Mouse (Mus musculus) liver, embryonic 14.5 days (tissue): ENCODE data around the gene Prtg. TPM values are rescaled to one million over a fixed set of nuclear protein-coding genes. Genes with fewer than 3 reads are reported as not detected.

Experiments
- ATAC-seq: fragments of 200-750 bp; cut with Nextera tagmentation; 2 replicates; pipeline ENCODE4 v1.8.0; 2017; ENCODE audit warnings: moderate number of reproducible peaks, mild to moderate bottlenecking, moderate library complexity; ENCODE audit not compliant: insufficient read depth
- DNase-seq, 3 experiments: peaks; one replicate each; pipeline ENCODE4 v3.0.0-alpha.2; 2012 to 2013; ENCODE audit warnings: low read depth in 3 of 3, low spot score in 3 of 3
- H3K27ac ChIP-seq: fragments of 300-500 bp; sonication (generic); 2 replicates; pipeline ENCODE4 v1.5.1; 2014; ENCODE audit warnings: moderate library complexity, mild to moderate bottlenecking, control low read depth, inconsistent platforms
- H3K27me3 ChIP-seq: fragments of 300-500 bp; sonication (generic); 2 replicates; pipeline ENCODE4 v1.6.1; 2014; ENCODE audit warnings: mild to moderate bottlenecking, low read length, moderate library complexity; ENCODE audit not compliant: control insufficient read depth, insufficient read depth
- H3K36me3 ChIP-seq: fragments of 300-500 bp; sonication (generic); replicated peaks from 2 replicates; pipeline ENCODE4 v1.6.1; 2014; ENCODE audit warnings: low read depth; ENCODE audit not compliant: control insufficient read depth, insufficient read depth
- H3K4me1 ChIP-seq, 2 experiments: fragments of 200-500 bp in 1 of 2; fragments of 300-500 bp in 1 of 2; sonication (generic) in 1 of 2; replicated peaks; 2 replicates each; pipeline ENCODE4 v1.6.1; 2012 to 2014; ENCODE audit warnings: antibody characterized with exemption in 1 of 2, inconsistent platforms in 1 of 2, low read length in 1 of 2; ENCODE audit not compliant: control insufficient read depth in 2 of 2, insufficient read depth in 2 of 2
- H3K4me2 ChIP-seq: fragments of 300-500 bp; sonication (generic); 2 replicates; pipeline ENCODE4 v1.6.1; 2014; ENCODE audit warnings: low read depth, mild to moderate bottlenecking, control low read depth, moderate library complexity
- H3K4me3 ChIP-seq, 2 experiments: fragments of 200-500 bp in 1 of 2; fragments of 300-500 bp in 1 of 2; sonication (generic) in 1 of 2; 2 replicates each; pipeline ENCODE4 v1.5.1; 2012 to 2014; ENCODE audit warnings: low read depth in 2 of 2, low read length in 2 of 2, mild to moderate bottlenecking in 2 of 2, control low read depth in 1 of 2, inconsistent platforms in 1 of 2, moderate library complexity in 1 of 2; ENCODE audit not compliant: insufficient read depth in 1 of 2
- H3K9ac ChIP-seq: fragments of 300-500 bp; sonication (generic); replicated peaks from 2 replicates; pipeline ENCODE4 v1.6.1; 2014; ENCODE audit warnings: mild to moderate bottlenecking, control low read depth, moderate library complexity
- H3K9me3 ChIP-seq: fragments of 300-500 bp; sonication (generic); 2 replicates; pipeline ENCODE4 v1.6.1; 2016; ENCODE audit warnings: low read length, mixed read lengths; ENCODE audit not compliant: control insufficient read depth
- CTCF ChIP-seq: IDR thresholded peaks from 2 replicates; pipeline ENCODE4 v1.5.1; 2016; ENCODE audit warnings: antibody characterized with exemption, low read depth, control low read depth
- EP300 ChIP-seq: IDR thresholded peaks from 2 replicates; pipeline ENCODE4 v1.6.1; 2016; ENCODE audit warnings: antibody characterized with exemption, low read depth
- WGBS: fragments of 180-500 bp; shearing (Covaris S2); extraction: QIAGEN DNeasy Blood & Tissue Kit; methylation state at CpG from one replicate; pipeline ENCODE4 v1.1.7; 2014; ENCODE audit not compliant: insufficient replicate concordance; 5-methylcytosine and 5-hydroxymethylcytosine counted together
- polyA plus RNA-seq, 2 experiments: library from polyadenylated mRNA; depleted of rRNA in 1 of 2; stranded (reverse) in 1 of 2; unstranded in 1 of 2; fragments of >200 nt; fragmentation: Nextera tagmentation in 1 of 2; extraction: Ambion mirVana in 1 of 2; gene quantifications; 2 replicates each; pipeline versions ENCODE4 v1.2.1 to v1.2.3; 2012 to 2014

The Prtg gene
- polyA plus RNA-seq, 2 experiments, result 0.03 TPM

- TF ChIP-seq EP300, result no peak
- no peak for TF ChIP-seq CTCF
- DNase-seq (no peak), ATAC-seq (no peak)
- no peaks in the 10 kb centered on the region for H3K27me3 ChIP-seq
- H3K9ac ChIP-seq, result no peak overlapping the region
- no peaks in the 10 kb centered on the region for H3K9me3 ChIP-seq
- no peak overlapping the region for H3K4me3 ChIP-seq
- H3K4me2 ChIP-seq, result no peak overlapping the region
- peaks cover 0 to 11% of the 10 kb centered on the region in 2 experiments; a peak in 2 of 4 replicates for H3K4me1 ChIP-seq
- H3K27ac ChIP-seq, result no peak overlapping the region
- H3K36me3 ChIP-seq, result no peaks in the 10 kb centered on the region
- WGBS, result 63% methylated on average over 8 of the region's 8 CpGs
Measured at GRCm38 (mm10) chr9:72961346-72961745, 154.7 kb downstream of the Prtg start.

GRCm38 (mm10) chr9:72961959-72962358, 155.3 kb downstream of the Prtg start:
- H3K27me3 ChIP-seq, result no peaks in the 10 kb centered on the region
- no peaks in the 10 kb centered on the region for H3K9me3 ChIP-seq
- ATAC-seq (no peak), DNase-seq (no peak)
- TF ChIP-seq CTCF (no peak), EP300 (no peak)
- 45% methylated on average over 15 of the region's 15 CpGs for WGBS
- no peak overlapping the region for H3K4me2 ChIP-seq
- peaks cover 0 to 11% of the 10 kb centered on the region in 2 experiments; a peak in 2 of 4 replicates for H3K4me1 ChIP-seq
- H3K27ac ChIP-seq, result no peak overlapping the region
- H3K36me3 ChIP-seq, result no peaks in the 10 kb centered on the region
- no peak overlapping the region for H3K9ac ChIP-seq
- H3K4me3 ChIP-seq, result no peak overlapping the region

Other genes with a start within 250 kb of the Prtg start
- gene Nedd4, start 144.5 kb upstream of the Prtg start, polyA plus RNA-seq (2012; rRNA removed), result 63.8 and 87.8 TPM in 2 replicates
- gene Nedd4, start 144.5 kb upstream of the Prtg start, polyA plus RNA-seq (2014; fragmentation: Nextera tagmentation; extraction: Ambion mirVana), result 86.9 and 98.6 TPM in 2 replicates
- gene Pygo1, start 118.8 kb downstream of the Prtg start, polyA plus RNA-seq (2012; rRNA removed), result 0.09 TPM in 2 replicates
- 0.04 and 0.06 TPM in 2 replicates for gene Pygo1, start 118.8 kb downstream of the Prtg start, polyA plus RNA-seq (2014; fragmentation: Nextera tagmentation; extraction: Ambion mirVana)
- 0.04 and 0.15 TPM in 2 replicates for gene Dyx1c1, start 151.9 kb downstream of the Prtg start, polyA plus RNA-seq (2012; rRNA removed)
- gene Dyx1c1, start 151.9 kb downstream of the Prtg start, polyA plus RNA-seq (2014; fragmentation: Nextera tagmentation; extraction: Ambion mirVana), result 0.11 and 0.13 TPM in 2 replicates
- gene Gm44503, start 152.0 kb downstream of the Prtg start, polyA plus RNA-seq (2012; rRNA removed), result not detected in 2 replicates
- not detected in 2 replicates for gene Gm44503, start 152.0 kb downstream of the Prtg start, polyA plus RNA-seq (2014; fragmentation: Nextera tagmentation; extraction: Ambion mirVana)
- gene Ccpg1os, start 178.5 kb downstream of the Prtg start, polyA plus RNA-seq (2012; rRNA removed), result 1.9 and 2.0 TPM in 2 replicates
- gene Ccpg1os, start 178.5 kb downstream of the Prtg start, polyA plus RNA-seq (2014; fragmentation: Nextera tagmentation; extraction: Ambion mirVana), result 2.7 and 3.0 TPM in 2 replicates
- gene Ccpg1, start 178.6 kb downstream of the Prtg start, polyA plus RNA-seq (2012; rRNA removed), result 2.0 and 3.4 TPM in 2 replicates
- gene Ccpg1, start 178.6 kb downstream of the Prtg start, polyA plus RNA-seq (2014; fragmentation: Nextera tagmentation; extraction: Ambion mirVana), result 7.8 and 8.1 TPM in 2 replicates
- 3.4 and 4.3 TPM in 2 replicates for gene Pigb, start 233.5 kb downstream of the Prtg start, polyA plus RNA-seq (2012; rRNA removed)
- 5.2 and 6.7 TPM in 2 replicates for gene Pigb, start 233.5 kb downstream of the Prtg start, polyA plus RNA-seq (2014; fragmentation: Nextera tagmentation; extraction: Ambion mirVana)
- gene Rab27a, start 238.0 kb downstream of the Prtg start, polyA plus RNA-seq (2012; rRNA removed), result 1.8 and 2.8 TPM in 2 replicates
- 1.6 and 1.7 TPM in 2 replicates for gene Rab27a, start 238.0 kb downstream of the Prtg start, polyA plus RNA-seq (2014; fragmentation: Nextera tagmentation; extraction: Ambion mirVana)